Mouse (Mus musculus): ENCODE data around the gene Tmem238l.

Gene Tmem238l

DNA sequence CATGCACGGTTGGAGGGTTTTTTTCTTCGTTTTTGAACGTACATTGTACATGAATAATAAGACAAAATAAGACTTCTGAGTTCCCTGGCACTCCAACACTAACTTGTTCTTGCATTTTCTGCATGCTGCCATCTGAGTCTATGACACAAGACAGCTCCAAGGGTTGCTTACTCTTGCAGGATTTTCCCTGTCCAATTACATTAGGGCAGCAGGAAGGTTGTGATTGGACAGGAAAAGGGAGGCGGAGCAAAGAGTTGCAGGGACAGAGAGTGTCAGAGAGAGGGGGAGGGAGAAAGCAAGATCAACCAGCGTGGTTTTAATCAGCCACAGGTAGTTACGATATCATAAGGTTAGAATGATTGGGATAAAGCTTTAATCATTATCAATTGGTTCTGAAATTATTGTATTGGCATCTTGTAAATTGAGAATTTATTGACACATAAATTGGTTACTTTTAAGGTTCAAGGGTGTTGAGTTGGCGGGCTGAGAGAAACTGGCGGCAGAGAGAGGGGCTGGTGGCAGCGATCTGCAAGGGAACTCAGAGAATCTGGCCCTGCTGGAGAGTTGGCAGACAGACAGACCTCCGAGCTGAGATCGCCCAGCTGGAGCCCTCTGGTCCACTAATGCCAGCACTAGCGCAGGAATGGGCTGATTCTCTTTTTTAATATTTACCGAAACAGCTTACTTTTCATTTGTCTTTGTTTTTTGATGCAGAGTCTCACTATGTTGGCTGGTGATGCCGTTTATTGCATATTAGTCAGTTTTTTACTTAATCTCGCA, 25.1 kb downstream of the Tmem238l start:
- DNase-seq, result no peak

DNA sequence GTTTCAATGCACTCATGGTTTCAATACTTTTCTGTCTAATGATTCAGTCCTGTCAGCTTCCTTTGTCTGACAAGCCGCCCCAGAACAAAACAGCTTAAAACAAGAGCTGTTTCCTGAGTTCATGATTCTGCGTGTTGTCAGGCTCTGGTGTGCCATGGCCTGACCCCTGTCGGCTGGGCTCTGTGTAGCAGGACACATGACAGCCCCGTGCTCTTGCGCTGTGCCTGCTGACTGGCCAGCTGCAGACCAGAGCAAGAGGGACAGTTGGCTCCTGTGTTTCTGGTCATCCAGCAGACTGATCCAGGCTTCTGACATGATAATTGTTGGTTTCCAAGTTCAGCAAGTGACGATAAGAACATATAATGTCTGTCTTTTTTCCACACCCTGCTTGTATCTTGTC, 26.4 kb downstream of the Tmem238l start:
- DNase-seq, result peak; percentile 57 to 58

DNA sequence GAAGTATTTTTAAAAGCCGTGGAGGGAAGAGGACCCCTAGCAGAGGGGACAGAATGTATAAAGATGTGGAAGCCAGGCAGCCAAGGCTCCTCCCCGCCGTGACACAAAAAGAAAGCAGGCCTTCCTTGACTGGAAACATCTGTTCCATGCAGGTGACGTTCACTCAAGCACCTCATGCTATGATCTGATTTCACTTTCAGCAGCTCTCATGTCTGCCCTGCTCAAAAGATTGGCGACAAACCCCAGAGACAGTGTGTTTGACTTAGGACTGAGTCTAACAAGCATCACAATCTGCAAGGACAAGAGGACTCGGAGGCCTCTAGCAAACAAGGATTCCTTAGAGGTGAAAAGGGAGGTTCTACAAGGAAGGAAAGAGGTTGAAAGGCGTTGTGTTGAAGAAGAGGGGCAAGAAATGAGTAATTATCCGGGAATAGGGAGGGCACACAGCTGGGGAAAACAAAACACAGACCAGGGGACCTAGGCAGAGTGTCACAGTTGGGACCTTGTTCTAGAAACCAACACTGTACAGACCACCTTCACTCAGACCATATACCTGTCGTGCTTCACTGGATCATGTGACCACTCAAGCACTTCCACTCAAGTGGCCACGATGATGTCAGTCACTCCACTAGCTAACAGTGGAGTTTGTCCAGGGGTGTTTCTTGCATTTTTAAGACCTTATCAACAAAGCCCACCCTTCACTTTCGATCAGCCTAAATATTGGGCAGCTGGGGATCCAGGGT, 27.2 kb downstream of the Tmem238l start:
- DNase-seq, result peak in 1 of 2 experiments; percentile 10

DNA sequence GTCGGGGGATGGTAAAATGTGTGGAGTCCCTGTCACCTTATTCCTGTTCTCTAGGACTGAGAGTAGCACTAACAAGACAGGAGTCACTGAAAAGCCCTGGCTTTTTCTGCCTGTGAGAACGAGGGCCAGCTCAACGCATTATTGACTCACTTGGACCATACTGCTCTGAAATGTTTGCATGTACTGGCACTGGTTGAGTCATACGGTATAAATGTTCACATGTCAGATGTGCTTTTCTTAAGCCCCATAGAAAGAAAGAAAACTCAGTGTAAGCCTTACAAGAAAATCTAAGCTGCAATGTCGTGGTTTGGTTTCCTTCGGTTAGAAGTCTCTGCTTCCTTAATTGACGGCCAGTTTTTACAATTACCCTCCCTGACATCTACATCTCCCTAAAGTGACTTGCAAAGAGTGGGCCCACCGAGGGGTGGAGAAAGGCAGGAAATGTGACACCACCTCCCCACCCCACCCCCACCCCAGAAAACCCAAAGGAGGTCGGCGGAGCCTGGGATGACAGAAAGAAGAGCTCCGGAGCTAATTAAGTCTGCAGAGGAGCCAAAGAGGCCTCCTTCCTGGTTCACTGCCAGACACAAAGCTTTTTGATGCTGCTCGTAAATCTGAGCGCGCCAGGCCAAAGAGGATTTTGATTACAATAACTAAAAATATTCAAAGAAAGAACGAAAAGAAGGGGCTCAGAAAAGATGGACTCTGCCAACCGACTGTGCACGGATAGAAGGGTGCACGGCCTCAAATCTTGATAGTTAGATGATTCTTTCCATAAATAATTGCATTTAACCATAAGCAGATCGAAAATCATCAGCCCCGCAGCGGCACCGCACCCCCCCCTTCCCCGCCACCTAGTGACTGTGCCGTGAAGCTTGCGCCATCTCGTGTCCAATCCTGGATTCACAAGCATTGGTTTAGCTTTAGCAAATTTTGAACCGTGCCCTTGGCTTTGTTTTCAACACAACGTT, 28.0 kb downstream of the Tmem238l start:
- peak; percentile 76 for DNase-seq

DNA sequence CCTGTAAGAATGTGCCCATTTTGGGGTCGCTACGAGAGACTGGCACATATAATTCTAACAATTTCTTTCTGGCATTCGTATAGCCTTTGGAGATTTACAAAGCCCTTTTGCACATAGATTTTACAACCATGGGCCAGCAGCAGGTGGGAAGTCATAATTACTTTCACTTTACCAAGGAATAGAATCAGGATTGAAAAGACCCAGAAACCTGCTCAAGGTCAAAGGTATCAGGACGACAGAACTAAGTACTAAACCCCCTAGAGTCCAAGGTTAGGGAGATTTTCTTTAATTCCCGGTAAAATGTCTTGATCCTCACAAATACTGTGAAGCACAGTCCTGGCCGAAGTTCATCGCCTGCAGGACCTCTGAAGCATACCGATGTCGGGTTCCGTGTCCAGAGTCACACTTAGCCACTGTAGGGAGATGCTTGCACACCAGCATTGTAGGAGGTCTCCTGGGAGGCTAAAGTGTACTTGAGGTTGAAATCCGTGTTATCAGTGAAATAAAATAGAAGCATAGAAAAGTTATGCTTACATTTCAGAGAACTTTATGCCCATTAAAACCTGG, 28.8 kb downstream of the Tmem238l start:
- DNase-seq, result no peak

DNA sequence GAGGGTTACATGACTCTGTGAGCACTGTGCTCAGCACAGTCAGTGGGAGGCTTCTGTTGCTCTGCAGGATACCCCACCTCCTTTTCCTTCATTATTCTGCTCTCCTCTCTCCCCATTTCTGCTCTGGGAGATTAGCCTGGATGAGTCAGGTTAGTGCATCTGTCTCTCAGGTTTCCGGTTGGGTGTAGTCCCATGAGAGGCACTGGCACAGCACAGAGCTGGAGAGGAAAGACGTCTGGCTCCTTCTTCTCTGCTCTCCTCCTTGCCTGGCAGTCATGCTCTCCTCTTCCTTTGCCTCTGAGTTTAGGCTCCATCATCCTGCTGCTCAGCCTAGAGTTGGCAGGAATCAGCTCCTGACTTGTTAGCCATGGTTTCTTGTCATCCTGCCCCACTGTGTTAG, 35.7 kb downstream of the Tmem238l start:
- DNase-seq, result no peak

DNA sequence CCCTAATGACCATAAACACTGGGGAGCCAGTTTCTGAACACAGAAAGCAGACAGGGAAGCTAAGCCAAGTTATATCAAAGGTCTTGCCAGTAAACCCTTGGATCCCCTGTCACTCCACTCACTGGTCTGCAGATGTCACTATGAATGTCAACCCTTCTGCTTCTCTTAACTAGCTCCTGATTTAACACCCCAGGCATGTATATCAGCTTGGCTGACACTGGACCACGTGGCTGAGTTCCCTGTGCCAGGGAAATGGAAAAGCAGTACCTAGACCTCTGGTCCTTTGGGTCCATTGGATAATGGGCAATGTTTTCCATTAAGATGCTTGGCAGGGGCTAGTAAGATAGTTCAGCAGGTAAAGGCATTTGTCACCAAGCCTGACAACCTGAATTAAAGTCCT, 37.2 kb downstream of the Tmem238l start:
- DNase-seq, result no peak

DNA sequence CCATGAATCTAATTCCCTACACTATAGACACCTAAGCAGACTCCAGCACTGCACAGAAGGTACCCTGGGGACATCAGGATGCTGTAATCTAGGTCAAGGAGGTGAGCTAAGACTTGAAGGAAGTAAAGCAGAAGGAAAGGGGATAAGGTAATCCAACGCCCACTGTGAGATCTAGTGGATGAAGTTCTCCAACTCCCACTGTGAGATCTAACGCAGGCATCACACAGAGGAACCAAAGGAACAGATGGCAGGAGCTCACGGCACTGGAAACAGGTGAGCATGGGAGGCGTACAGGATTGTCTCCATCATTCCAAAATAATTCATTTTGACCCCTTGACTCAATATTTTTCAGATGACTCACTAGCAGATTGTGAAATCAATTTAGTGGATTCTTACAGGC, 40.0 kb downstream of the Tmem238l start:
- no peak for DNase-seq

DNA sequence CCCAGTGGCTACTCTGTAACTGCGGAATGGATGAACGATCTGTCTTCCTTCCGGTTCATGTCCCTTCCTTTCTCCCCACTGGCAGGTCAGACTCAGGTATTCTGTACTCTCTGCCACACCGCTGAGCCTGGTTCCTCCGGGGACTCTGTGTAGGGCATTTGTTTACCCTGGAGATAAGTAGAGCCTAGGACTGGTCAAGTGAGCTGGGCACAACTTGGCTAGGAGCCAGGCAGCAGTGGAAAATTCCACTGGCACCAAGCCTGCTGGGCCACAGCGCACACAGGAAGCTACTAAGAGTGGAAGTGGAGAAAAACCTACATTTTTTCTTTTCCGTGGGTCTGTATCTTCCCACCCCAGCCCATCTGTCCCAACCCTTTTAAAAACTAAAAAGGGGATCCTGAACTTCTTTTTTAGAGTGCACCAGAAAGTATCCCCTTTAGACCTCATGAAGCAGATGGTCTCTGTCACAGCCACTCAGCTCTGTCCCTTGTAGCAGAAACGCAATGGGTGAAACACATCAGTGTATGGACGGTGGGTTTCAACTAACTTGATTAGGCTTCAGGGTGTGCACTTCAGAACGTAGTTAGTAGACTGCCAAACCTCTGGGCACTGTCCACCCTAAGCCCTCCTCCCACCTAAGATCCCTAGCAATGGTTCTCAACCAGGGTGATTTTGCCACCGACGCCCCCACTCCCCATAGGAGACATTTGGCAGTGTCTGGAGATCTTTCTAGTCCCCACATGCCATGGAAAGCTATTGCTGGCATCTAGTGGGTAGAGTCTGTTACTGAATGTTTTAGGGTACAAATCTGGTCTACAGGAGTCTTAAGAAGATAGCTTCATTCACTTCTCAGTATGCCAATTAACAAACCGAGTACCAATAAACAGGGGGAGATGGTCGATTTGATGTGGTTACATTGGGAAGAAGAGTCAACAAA, 42.3 kb downstream of the Tmem238l start:
- no peak for DNase-seq

DNA sequence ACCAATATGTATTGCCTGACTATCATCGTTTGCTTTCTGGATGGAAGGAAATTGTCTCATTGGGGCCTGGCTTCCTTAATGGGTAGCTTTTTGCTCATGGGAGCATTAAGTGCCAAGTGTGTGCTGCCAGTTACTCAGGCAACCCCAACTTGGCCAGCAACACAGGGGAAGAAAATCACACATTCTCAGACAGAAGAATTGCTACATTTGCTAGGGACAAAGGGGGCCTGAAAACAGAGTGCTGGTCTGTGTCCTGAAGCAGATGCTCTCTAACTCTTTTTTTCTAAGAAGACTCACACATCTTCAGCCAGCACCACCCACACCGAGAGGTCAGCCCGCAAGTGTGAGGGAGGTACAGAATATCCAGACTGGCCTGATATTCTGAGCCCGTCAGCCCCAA, 44.2 kb downstream of the Tmem238l start:
- DNase-seq, result no peak

DNA sequence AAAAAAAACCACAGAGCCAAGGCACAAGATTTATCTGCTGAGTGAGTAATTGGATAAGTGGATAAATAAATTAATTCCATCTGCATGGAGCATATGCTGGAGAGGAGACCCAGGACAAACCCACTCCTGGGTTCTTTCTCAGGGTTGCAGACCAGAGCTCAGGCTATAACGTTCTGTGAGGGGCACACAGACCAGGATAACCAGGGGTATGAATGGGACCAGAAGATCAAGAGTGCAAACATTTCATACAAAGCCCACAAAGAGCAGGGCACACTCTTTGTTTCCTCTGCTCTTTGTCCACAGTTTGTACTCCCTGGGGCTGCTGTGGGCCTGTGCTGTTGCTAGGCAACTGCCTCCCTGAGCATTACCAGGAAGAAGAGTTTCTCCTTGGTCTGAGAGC, 45.3 kb downstream of the Tmem238l start:
- no peak for DNase-seq

DNA sequence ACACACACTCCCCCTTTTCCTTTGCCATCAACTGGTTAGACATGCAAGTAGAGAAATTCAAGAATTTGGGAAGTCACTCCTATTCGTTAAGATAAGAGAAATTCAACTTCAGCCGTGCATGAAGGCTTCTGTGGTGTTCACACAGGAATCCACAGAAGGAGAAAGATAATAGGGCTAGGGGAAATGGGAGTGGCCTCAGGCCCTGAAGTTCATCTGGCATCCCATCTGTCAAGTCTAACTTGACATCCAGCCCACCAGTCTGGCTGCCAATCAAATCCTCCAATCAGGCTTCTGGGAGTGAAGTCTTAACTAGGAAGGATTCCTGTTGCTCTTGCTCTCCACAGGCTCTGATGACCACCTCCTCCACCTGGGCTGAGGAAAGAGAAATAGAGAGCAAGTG, 46.5 kb downstream of the Tmem238l start:
- DNase-seq, result no peak

DNA sequence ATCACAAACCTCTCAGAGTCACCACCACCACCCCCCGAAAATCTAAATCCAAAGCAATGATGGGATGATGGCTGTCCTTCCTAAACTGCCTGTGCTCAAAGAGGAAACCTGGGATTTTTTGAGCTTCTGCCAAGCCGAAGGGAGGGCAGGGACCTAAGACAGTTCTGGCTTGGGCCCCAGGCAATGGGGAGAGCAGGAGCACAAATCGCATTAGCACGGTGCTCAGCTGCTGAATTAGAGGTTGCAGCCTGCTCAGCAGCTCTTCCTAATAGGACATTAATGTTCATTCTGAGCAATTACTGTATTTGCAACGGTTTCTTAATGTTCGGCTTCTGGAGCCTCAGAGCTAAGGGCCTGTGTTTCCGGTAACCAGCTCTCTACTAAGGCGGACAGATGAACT, 51.5 kb downstream of the Tmem238l start:
- DNase-seq, result no peak

DNA sequence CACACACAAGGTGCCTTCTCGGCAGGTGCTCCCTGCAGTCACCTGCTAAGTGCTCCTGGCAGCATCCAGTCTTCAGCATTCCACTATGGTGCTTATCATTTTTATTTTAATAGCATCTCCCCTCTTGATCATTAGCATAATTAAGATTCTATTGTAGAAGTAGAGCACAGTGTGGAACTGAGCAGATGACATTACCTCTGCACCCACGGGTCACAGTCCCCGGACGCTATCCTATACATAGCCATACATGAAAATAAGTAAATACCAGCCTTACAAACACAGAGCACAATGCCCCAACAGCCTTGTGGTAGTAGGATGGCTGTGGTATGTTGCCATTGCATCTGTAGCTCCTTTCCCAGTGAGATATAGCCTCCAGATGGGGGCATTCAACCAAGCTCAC, 52.1 kb downstream of the Tmem238l start:
- DNase-seq, result no peak

DNA sequence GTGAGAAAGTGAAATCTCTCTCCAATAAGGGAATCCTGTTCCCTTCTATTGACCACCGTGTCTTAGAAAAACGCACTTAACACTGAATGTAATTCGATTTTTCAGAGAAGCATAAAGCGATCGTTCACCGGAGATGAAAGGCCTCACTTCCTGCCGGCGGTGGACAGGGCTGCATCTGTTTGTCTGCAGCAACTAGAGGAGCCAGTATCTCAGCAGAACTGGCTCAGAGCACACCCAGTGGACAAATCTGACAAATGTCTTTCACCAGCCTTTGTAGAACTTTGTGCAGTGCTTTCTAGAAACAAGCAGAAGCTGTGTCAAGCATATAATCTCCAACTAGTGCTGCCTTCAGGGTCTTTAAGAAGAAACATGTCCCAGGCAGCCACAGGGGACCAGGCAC, 54.0 kb downstream of the Tmem238l start:
- no peak for DNase-seq

DNA sequence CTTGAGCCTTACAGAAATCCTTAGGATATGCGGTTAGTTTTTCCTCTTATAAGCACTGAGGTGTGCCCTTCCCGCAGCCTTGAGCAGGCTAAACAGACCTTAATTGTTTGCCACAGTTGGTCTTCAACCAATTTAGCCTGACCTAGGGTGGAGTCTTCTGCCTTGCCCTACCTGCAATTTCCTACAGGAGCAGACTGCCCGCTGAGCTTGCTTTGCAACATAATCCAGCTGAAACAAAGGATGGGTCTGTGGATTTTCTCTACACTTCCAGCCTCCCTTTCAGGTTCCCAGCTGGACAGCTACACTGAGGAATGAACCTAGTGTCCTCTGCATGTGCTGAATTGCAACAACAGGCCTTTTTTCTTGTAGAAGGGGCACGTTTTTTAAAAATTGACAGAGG, 55.2 kb downstream of the Tmem238l start:
- no peak for DNase-seq

Data from B cell, adult 2 months (primary cell).